Mouse (Mus musculus): ENCODE results near the gene Ccdc149.
A peak's percentile ranks its signal among the peaks of the same experiment; 100 is the strongest.

Ccdc149 gene

DNA sequence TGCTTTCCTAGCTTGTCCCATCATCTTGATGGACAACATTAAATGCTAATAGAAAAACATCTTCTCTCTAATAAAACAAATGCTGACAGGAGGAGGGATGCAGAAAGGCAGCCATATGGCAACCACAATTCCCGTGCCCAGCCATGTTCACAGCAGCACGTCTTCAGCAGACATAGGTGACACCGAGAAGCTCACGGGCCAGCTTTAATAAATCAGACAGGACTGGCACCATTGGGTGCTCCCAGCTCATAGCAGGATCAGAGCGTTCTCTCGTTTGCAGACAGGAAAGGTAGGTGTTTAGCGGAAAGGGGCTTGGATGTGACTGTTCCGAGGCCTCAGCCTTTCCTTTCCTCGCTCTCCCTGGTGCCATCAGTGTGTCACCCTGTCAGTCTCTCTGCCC, 95.5 kb downstream of the Ccdc149 start:
- no peak for DNase-seq (ENCODE audit: low read depth, low spot score)

DNA sequence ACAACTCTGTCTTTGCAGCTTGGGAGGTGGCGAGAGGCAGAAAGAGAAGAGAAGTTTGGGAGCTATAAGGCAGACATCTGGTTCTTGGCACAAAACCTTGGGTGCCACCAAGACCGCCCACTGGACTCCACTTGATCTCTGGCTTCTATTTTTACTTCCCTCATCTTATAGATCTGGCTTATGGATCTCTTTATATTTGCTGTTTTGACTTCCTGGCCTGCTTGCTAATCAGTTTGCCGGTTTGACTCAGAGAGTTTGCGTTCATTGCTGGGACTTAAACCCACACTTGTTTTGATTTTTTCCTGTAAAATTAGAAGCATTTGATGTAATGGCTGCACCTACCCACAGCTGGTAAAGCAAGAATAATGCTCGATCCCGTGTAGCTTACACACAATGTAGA, 100.4 kb downstream of the Ccdc149 start:
- no peak for DNase-seq (ENCODE audit: low read depth, low spot score)

DNA sequence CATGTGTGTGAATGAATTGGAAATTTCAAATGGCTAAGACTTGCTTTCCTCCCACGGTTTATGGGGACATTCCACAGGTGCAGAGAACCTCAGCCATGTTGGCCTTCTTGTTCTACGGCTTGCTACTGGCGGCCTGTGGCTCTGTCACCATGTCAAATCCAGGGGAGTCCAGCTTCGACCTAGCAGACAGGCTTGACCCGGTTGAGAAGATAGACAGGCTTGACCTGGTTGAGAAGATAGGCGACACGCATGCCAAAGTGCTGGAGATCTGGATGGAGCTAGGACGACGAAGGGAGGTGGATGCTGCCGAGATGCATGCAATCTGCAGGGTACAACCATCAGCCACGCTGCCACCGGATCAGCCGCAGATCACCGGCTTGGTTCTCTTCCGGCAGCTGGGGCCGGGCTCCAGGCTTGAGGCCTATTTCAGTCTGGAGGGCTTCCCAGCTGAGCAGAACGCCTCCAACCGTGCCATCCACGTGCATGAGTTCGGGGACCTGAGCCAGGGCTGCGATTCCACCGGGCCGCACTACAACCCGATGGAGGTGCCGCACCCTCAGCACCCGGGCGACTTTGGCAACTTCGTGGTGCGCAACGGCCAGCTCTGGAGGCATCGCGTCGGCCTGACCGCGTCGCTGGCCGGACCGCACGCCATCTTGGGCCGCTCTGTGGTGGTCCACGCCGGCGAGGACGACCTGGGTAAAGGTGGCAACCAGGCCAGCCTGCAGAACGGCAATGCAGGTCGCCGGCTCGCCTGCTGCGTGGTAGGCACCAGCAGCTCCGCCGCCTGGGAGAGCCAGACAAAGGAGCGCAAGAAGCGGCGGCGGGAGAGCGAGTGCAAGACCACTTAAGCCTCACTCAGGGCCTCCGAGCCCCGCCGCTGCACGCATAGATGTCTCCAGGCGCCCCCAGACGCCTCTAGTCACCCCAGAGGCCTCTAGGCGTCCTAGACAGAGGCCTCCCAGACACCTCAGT, 103.2 kb downstream of the Ccdc149 start:
- DNase-seq (ENCODE audit: low read depth, low spot score) = peak; percentile 25

DNA sequence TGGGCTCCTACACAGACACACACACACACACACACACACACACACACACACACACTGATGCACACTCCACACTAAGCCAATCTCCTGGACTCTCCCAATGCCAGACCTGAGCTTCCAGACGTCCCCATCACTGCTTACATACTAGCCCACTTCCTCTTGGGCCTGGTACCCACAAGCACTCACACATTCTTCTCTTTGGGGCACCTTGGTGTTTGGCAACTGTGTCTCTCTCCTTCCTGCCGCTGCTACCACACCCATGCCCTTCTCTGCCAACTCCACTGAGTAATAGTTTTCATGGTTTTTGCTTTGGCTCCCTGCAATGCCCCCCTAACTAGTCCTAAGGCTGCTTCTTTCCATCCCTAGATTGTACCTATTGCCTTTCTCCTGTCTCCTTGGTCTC, 104.7 kb downstream of the Ccdc149 start:
- no peak for DNase-seq (ENCODE audit: low read depth, low spot score)

DNA sequence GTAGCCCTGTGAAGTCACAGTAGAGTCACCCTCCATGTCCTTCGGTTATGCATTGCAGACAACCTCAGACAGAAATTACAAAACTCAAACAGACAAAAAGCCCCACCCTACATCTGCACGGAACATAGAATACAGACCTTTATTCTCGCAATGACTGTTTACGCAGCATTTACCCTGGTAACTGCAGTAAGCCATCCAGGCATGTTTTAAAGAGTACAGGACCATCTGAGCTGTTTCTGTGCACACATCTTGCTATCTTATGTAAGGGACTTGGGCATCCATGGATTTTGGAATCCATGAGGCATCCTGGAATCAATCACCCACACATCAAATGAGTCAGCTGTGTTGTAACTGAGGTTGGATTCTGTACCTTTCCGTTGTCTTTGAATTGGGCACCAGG, 105.4 kb downstream of the Ccdc149 start:
- DNase-seq (ENCODE audit: low read depth, low spot score) = no peak

DNA sequence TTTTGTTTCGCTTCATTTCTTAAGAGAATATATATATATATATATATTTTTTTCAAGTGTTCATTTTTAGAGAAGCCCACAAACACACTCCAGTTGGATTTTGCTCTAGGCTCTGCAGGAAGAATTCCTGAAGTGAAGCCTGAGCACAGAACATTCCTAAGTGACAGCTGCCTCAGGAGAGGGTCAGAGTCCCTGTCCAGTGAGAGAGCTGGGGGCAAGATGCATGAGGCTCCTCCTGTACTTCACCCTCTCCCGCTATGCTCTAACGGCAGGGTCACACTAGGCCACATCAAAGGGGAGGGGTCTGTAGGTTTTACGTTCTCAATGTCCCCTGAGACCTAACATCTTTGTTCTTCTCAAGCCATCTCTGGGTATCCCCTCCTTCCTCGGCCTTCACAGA, 106.8 kb downstream of the Ccdc149 start:
- DNase-seq (ENCODE audit: low read depth, low spot score) = no peak

DNA sequence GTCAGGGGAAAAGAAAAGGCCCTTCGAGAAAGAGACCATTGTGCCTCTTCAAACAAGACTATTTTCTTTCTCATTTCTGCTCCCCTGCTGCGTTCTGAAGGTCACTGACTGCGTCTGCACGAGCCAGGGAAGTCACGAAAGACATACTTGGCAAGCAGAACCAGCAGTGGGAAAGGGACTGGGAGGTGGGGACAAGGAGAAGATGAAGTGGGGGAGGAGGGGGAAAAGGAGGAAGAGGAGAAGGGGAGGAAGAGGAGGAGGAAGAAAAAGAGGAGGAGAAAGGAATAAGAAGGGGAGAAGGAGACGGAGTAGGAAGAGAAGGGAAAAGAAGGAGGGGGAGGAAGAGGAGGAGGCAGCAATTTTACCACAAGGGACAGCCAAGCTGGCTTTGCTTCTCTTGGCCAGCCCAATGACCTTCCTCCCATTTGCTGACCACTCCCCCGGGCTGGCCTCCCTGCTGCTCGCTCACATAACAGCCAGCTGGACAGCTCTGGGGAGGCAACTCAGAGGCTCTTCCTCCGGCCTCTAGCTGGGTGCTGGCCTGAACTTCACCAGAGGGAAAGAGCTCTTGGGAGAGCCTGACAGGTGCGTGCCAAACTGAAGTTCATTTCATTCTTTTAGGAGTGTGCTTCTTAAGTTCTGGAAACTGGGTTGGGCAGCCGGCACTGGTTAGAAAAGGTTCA, 107.7 kb downstream of the Ccdc149 start, which contains the start of gene Sod3:
Gene Sod3, plus strand, starts transcription at position 324 of the 683 bp plus-strand sequence.
- DNase-seq (ENCODE audit: low read depth, low spot score) = peak; percentile 23

DNA sequence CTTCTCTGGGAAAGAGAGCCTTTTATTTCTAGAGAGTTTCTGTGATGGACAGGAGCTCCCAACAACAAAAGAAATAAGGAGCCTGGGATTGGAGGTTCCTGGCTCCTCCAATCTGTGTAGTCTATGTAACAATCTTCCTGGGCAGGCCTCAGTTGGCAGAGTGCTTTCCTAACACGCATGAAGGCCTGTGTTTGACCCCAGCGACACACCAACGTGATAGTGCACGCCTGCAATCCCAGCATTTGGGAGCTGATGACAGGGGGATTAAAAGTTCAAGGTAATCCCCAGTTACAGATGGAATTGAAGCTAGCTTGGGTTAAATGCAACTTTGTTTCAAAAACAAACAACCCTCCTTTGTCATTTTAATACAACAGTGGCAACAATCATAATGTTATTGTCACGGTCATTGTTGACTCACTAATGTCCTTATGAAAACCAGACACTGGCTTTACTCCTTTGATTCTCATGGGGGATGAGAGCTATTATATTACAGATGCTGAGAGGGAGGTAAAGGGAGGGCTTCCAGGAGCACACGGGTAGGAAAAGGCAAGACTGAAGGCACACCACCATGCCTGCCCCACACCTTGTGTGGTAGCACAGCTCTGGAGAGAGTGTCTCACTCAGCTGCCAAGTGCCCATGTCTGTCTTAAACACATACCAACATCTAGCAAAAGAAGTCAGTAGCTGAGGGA, 108.4 kb downstream of the Ccdc149 start:
- DNase-seq (ENCODE audit: low read depth, low spot score) = no peak

DNA sequence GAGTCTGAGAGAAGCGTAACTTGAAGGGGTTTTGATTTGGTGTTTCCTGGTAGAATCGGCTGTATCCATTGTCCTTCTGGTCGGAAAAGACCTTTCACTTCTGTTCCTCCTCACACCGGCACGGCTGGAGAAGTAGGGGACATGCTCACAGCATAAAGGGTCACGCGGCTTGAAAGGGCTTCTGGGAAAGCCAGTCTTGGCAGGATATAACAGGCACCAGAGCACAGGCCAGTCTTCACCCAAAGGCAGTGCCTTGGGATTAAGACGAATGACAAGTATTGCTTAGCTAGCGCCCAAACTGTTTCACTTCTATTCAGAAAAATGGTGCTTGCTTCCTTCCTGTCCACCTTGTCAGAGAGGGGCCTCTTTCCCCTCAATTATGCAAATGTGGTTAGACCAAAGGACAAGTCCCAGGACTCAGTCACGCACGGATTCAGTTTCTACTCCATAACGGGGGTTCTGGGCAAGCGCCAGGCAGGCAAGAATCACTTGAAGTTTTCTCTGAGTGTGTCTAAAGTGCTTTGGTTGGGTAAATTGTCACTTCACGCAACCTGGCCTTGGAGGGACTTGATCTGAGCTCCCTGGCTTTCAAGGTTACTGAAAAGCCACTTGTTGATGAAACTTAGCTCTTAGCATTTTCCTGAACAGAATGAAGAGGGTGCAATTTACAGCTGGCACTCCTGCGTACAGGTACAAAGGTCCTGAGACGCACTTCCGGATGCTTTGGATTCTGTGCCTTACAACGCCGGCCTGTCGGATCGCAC, 110.9 kb downstream of the Ccdc149 start:
- DNase-seq (ENCODE audit: low read depth, low spot score) = no peak

DNA sequence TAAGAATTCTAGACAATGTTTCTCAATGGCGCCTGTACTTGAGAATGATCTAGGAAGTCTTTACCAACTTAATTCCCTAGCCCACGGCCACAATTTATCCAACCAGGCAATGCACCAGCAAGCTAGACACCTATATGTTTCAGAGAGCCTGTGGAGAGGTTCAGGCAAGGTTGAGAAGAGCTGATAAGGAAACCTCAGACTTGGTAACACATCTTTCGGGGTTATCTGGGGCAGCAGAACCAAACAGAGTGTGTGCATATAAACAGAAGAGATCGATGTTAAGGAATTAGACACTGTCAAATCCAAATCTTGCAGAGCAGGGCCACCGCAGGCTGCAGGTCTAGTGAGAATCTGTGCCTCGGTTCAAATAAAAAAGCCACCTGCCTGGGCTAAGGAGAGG, 113.2 kb downstream of the Ccdc149 start:
- DNase-seq (ENCODE audit: low read depth, low spot score) = no peak

DNA sequence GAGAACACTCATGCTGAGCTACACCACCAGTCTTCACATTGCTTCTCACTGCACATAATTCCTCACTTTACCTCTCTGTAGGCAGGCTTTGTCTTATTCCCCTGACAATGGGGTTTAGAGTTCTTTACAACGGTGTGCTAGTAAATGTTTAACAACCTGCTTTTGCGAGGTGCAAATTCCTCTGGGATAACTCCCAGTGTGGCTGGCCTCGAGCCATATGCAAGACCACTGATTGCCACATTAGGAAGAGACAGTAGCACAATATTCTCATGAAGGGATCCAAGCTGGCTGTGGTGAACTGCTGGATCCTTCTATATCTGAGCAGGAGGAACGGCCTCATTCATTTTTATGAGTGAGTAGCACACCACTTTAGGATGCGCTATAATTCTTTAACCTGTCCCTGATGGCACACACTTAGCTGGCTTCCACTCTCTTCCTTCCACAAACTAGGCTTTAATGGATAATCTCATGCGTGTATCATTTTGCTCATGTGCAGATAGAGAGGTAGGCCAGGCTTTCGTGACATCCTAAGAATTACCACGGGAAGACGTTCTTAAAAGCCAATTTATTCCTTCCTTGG, 114.1 kb downstream of the Ccdc149 start:
- no peak for DNase-seq (ENCODE audit: low read depth, low spot score)

DNA sequence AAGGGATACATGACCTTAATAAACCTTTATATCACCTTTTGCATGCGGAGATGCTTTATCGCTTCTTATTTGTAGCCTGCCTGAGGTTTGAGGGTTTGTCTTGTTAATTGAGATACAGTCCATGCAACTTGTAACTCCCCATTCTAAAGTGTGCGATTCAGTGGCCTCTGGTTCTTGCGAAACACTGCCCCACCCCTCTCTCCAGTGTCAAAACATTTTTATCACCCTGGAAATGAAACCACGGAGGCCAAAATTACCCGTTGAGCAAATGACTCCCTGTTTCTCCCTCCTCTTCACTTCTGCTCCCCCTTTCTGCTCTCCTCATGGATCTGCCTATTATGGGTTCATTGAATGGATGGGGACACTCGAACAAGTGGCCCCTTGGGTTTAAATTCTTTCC, 115.7 kb downstream of the Ccdc149 start:
- DNase-seq (ENCODE audit: low read depth, low spot score) = no peak

DNA sequence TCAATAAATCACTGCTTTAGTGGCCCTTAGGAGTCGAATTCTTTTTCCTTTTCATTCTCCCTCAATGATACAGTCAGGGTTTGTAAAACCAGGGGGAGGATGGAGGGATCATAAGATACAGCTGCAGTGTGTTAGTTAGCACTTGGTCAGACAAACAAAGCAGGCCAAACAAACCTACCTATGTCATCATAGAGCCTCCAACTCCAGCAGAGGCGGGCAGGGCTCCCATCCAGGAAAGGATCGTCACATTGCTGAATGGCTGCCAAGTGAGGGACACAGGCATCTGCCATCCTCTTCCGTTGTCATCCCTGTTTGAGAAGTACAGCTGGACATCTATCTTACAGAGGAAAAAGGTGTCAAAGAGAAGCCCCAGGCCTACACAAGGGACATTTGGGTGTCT, 116.9 kb downstream of the Ccdc149 start:
- no peak for DNase-seq (ENCODE audit: low read depth, low spot score)

DNA sequence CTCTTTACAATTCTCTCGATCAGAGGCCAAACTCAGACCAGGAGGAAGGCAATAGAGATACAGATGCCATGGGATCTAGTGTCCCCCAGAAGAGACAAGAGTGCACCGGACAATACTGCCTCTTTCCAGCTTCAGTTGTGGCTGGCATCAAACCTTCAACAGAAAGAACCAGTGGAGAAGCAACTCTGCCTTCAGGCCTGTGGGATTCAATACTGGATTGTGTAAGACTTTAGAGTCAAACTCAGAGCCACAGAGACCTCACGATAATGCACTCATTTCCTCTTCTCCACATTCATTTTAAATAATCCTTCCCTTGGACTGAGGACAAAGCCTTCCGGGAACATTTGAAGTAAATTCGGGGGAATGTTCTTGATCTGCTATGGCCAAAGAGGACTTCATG, 118.6 kb downstream of the Ccdc149 start:
- no peak for DNase-seq (ENCODE audit: low read depth, low spot score)

DNA sequence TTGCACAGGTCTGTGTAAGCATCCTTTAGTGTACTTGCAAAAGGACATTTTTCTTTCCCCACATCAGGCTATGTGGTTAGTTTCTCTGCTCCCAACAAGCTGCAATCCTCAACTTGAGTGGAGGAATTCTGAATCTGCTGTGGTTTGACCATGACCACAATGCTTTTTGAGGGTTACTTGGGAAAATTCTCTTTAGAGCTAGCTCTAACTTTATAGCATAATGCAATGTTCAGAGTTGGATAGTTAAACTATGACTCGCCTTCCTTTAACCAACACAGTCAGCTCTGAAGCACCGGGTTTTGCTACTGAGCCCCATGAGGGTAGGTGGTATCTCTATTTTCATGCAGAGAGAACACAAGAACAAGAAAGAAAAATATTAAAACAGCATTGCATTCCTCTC, 119.8 kb downstream of the Ccdc149 start:
- DNase-seq (ENCODE audit: low read depth, low spot score) = no peak

DNA sequence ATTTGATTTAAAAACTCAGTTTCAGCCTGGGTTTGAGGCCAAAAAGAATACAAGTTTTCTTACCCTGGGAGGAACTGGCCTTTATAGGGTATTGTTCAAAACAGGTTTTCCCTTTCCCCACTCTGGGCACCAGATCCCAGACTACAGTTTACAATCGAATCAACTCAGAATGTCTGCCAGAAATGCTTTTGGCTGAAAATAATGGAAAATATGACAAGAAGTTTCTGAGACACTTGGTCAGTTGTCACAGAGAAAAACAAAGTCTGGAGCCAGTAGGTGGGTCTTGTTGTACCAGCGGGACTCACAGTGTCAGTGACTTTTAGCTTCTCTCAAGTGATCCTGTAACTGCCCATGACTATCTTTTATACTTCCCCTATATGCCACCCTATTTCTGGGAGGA, 120.9 kb downstream of the Ccdc149 start:
- no peak for DNase-seq (ENCODE audit: low read depth, low spot score)

DNA sequence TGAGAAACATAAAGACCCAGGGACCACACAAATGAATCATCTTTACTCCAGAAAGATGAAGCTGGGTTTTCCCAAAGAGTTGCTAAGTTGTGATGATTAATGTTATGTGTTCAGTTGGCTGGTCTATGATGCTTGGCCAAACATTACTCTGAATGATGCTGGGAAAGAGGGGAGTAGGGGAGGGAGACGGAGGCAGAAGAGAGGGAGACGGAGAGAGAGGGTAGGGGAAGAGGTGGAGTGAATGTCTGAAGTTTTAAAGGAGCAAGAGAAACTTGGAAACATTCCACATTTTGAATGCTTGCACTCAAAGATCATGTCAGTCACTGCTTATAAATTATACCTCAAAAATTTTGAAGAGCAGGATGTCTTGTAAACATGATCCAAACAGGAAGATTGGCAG, 124.4 kb downstream of the Ccdc149 start:
- no peak for DNase-seq (ENCODE audit: low read depth, low spot score)

DNA sequence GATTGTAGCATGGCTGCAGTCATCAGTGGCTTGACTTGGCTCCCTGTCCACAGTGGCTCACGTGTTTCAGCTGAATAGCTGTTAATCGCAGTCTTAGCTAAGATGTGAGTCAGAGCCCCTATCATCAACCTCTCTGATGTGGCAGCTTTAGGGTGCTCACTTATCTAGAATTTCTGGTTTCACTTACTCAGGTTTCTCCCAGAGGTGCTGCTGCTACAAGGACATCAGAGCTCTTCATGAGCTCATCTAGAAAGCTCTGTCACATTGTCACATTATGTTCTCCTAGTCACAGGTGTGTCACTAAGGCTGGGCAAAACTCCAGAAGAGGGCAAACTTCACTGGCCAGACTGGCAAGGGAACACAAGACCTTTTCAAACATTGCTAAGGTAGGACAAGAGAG, 132.2 kb downstream of the Ccdc149 start:
- no peak for DNase-seq (ENCODE audit: low read depth, low spot score)

DNA sequence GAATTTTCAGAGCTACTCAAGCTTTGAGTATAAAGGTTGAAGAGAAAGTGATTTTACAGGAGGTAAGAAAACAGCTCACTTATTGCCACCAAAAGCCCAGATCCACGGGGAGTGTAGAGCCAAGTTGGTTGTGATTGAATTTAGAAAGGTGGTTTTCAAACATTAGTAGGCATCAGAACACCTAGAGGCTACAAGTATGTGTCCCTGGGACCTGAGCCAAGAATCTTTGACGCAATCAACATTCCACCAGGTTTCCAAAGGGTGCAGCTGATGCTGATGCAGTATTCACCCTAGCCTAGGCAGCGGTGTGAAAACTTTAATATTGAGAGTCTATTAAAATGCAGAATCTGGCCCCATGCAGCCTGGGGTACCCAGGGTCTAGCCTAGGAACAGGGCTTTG, 135.7 kb downstream of the Ccdc149 start:
- no peak for DNase-seq (ENCODE audit: low read depth, low spot score)

DNA sequence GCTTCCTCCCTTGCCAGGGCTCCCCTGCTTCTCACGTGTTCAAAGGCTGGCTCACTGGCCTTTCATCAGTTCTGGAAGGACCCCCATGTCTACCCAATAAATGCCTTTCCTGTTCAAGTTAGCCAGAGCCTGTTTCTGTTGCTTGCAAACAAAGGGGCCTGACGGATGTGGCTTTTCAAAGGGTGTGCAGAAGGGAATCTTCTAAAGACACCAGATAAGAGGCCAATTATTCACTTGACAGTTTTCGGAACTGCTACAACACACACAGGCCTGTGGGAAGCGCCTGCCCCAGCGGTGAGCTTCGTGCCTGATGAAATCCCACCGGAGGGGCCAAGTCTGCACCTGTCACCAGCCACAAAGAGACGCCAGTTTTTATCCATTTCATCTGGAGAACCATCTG, 139.2 kb downstream of the Ccdc149 start:
- DNase-seq (ENCODE audit: low read depth, low spot score) = no peak
